Mouse (Mus musculus) thymus, adult 2 months (tissue): ENCODE measurements at regions not wholly inside any gene's neighbourhood (a gene's known extent, or its start where the extent isn't known, plus 50 kb on each side); places are given as distances from the start of the nearest gene placed in this dataset.

Experiments used
- DNase-seq: peaks from one replicate; pipeline ENCODE4 v3.0.0; 2021
- H3K27ac ChIP-seq: fragments of 200-500 bp; 2 replicates; pipeline ENCODE4 v1.5.1; 2012; ENCODE audit warnings: low read length, control low read depth; ENCODE audit not compliant: control insufficient read depth, insufficient read depth
- H3K27me3 ChIP-seq: fragments of 200-500 bp; 2 replicates; pipeline ENCODE4 v1.6.1; 2012; ENCODE audit warnings: mild to moderate bottlenecking, low read length, moderate library complexity, mixed read lengths; ENCODE audit not compliant: control insufficient read depth, insufficient read depth
- H3K36me3 ChIP-seq: fragments of 200-500 bp; 2 replicates; pipeline ENCODE4 v1.6.1; 2012; ENCODE audit warnings: mild to moderate bottlenecking, low read length, moderate library complexity; ENCODE audit not compliant: control insufficient read depth, insufficient read depth
- H3K4me1 ChIP-seq: fragments of 200-500 bp; replicated peaks from 2 replicates; pipeline ENCODE4 v1.6.1; 2012; ENCODE audit warnings: low read length; ENCODE audit not compliant: control insufficient read depth, insufficient read depth
- H3K4me3 ChIP-seq: fragments of 200-500 bp; 2 replicates; pipeline ENCODE4 v1.5.1; 2012; ENCODE audit warnings: mild to moderate bottlenecking, low read length, control low read depth, moderate library complexity; ENCODE audit not compliant: control insufficient read depth, insufficient read depth
- CTCF ChIP-seq: fragments of 200-500 bp; IDR thresholded peaks from 2 replicates; pipeline ENCODE4 v1.5.1; 2012; ENCODE audit warnings: mild to moderate bottlenecking, control low read depth, low read length, moderate library complexity, borderline replicate concordance; ENCODE audit not compliant: control insufficient read depth, poor library complexity, insufficient read depth; ENCODE audit errors: extremely low read depth
- POLR2A ChIP-seq: fragments of 200-500 bp; IDR thresholded peaks from 2 replicates; pipeline ENCODE4 v1.6.1; 2012; ENCODE audit warnings: mild to moderate bottlenecking, low read length, control low read depth, moderate library complexity; ENCODE audit not compliant: control insufficient read depth, poor library complexity, insufficient read depth; ENCODE audit errors: extremely low read depth
- WGBS: fragments of 180-500 bp; shearing (Covaris S2); methylation state at CpG from one replicate; pipeline ENCODE4 v1.1.7; 2018; 5-methylcytosine and 5-hydroxymethylcytosine counted together

GRCm38 (mm10) chr19:35151841-35152240 is 229.7 kb downstream of the Kif20b start:
- no peaks in the 10 kb centered on the region for H3K4me1 ChIP-seq
- no peak for TF ChIP-seq CTCF
- TF ChIP-seq POLR2A = no peak
- H3K27ac ChIP-seq = no peak overlapping the region
- DNase-seq = no peak
- H3K4me3 ChIP-seq = no peak overlapping the region
- H3K27me3 ChIP-seq = no peaks in the 10 kb centered on the region
- WGBS = 11% methylated on average over 5 of the region's 5 CpGs
- no peaks in the 10 kb centered on the region for H3K36me3 ChIP-seq

- TF ChIP-seq CTCF (no peak), POLR2A (no peak)
- 95% methylated on average over 3 of the region's 3 CpGs for WGBS
- Histone ChIP-seq H3K4me3 (no peak overlapping the region), H3K27me3 (no peaks in the 10 kb centered on the region), H3K36me3 (no peaks in the 10 kb centered on the region), H3K4me1 (no peaks in the 10 kb centered on the region), H3K27ac (no peak overlapping the region)
- DNase-seq = no peak
Measured at GRCm38 (mm10) chr19:35157849-35158248, 235.7 kb downstream of the Kif20b start.

GRCm38 (mm10) chr19:35164727-35165126 is 242.6 kb downstream of the Kif20b start:
- no peak overlapping the region for H3K27ac ChIP-seq

GRCm38 (mm10) chr19:35170554-35170953 is 248.4 kb downstream of the Kif20b start:
- Histone ChIP-seq H3K27me3 (no peaks in the 10 kb centered on the region), H3K4me3 (no peak overlapping the region), H3K4me1 (no peaks in the 10 kb centered on the region), H3K36me3 (no peaks in the 10 kb centered on the region), H3K27ac (no peak overlapping the region)
- WGBS = 63% methylated on average over 2 of the region's 2 CpGs
- TF ChIP-seq CTCF = no peak
- no peak for TF ChIP-seq POLR2A
- DNase-seq = no peak

More at GRCm38 (mm10) chr19:35164727-35165126, 242.6 kb downstream of the Kif20b start:
- Histone ChIP-seq H3K4me3 (no peak overlapping the region), H3K27me3 (no peaks in the 10 kb centered on the region), H3K36me3 (no peaks in the 10 kb centered on the region), H3K4me1 (no peaks in the 10 kb centered on the region)
- 84% methylated on average over 2 of the region's 2 CpGs for WGBS
- no peak for DNase-seq
- TF ChIP-seq CTCF = no peak
- TF ChIP-seq POLR2A = no peak

- Histone ChIP-seq H3K27me3 (no peaks in the 10 kb centered on the region), H3K4me1 (no peaks in the 10 kb centered on the region), H3K27ac (no peak overlapping the region), H3K4me3 (no peak overlapping the region), H3K36me3 (no peaks in the 10 kb centered on the region)
- no peak for DNase-seq
- WGBS = 97% methylated on average over 1 of the region's 1 CpGs
- TF ChIP-seq CTCF (no peak), POLR2A (no peak)
Measured at GRCm38 (mm10) chr19:35180102-35180501, 257.9 kb downstream of the Kif20b start.

GRCm38 (mm10) chr19:35205557-35206239 is 283.5 kb downstream of the Kif20b start:
- DNase-seq = no peak
- no peaks in the 10 kb centered on the region for H3K36me3 ChIP-seq
- no peaks in the 10 kb centered on the region for H3K4me1 ChIP-seq
- 94% methylated on average over 5 of the region's 5 CpGs for WGBS
- no peak overlapping the region for H3K27ac ChIP-seq
- no peak overlapping the region for H3K4me3 ChIP-seq
- TF ChIP-seq CTCF (no peak), POLR2A (no peak)
- no peaks in the 10 kb centered on the region for H3K27me3 ChIP-seq

GRCm38 (mm10) chr19:35244188-35244587 is 322.0 kb downstream of the Kif20b start:
- no peak overlapping the region for H3K27ac ChIP-seq
- H3K4me1 ChIP-seq = no peaks in the 10 kb centered on the region
- H3K36me3 ChIP-seq = no peaks in the 10 kb centered on the region
- DNase-seq = no peak
- no peaks in the 10 kb centered on the region for H3K27me3 ChIP-seq
- TF ChIP-seq CTCF = no peak
- TF ChIP-seq POLR2A = no peak
- H3K4me3 ChIP-seq = no peak overlapping the region
- 95% methylated on average over 3 of the region's 3 CpGs for WGBS
